Mouse (Mus musculus) hindbrain, embryonic 14.5 days (tissue): ENCODE results near the gene Cacna2d2. TPM values are rescaled to one million over a fixed set of nuclear protein-coding genes. Genes with fewer than 3 reads are reported as not detected.

ENCODE experiments used
- ATAC-seq: fragments of 200-750 bp; cut with Nextera tagmentation; 2 replicates; pipeline ENCODE4 v1.8.0; 2017; ENCODE audit warnings: moderate number of reproducible peaks, mild to moderate bottlenecking, moderate TSS enrichment, moderate library complexity; ENCODE audit not compliant: low FRiP score
- DNase-seq: peaks from one replicate; pipeline ENCODE4 v3.0.0-alpha.2; 2015; ENCODE audit warnings: low spot score
- H3K27ac ChIP-seq: fragments of 300-500 bp; sonication (generic); 2 replicates; pipeline ENCODE4 v1.5.1; 2014; ENCODE audit warnings: mild to moderate bottlenecking, moderate library complexity
- H3K27me3 ChIP-seq: fragments of 300-500 bp; sonication (generic); 2 replicates; pipeline ENCODE4 v1.6.1; 2014; ENCODE audit warnings: mild to moderate bottlenecking, low read length, mixed read lengths; ENCODE audit not compliant: control insufficient read depth, insufficient read depth
- H3K36me3 ChIP-seq: fragments of 300-500 bp; sonication (generic); replicated peaks from 2 replicates; pipeline ENCODE4 v1.6.1; 2014; ENCODE audit not compliant: control insufficient read depth, insufficient read depth
- H3K4me1 ChIP-seq: fragments of 300-500 bp; sonication (generic); replicated peaks from 2 replicates; pipeline ENCODE4 v1.6.1; 2014; ENCODE audit warnings: antibody characterized with exemption, low read length, mixed read lengths; ENCODE audit not compliant: control insufficient read depth, insufficient read depth
- H3K4me2 ChIP-seq: fragments of 300-500 bp; sonication (generic); replicated peaks from 2 replicates; pipeline ENCODE4 v1.6.1; 2014; ENCODE audit warnings: mild to moderate bottlenecking, moderate library complexity
- H3K4me3 ChIP-seq: fragments of 300-500 bp; sonication (generic); replicated peaks from 2 replicates; pipeline ENCODE4 v1.5.1; 2014; ENCODE audit warnings: mild to moderate bottlenecking, low read length
- H3K9ac ChIP-seq: fragments of 300-500 bp; sonication (generic); 2 replicates; pipeline ENCODE4 v1.6.1; 2014
- H3K9me3 ChIP-seq: fragments of 300-500 bp; sonication (generic); 2 replicates; pipeline ENCODE4 v1.6.1; 2016; ENCODE audit warnings: low read length; ENCODE audit not compliant: control insufficient read depth
- WGBS: fragments of 180-500 bp; shearing (Covaris S2); extraction: QIAGEN DNeasy Blood & Tissue Kit; methylation state at CpG from one replicate; pipeline ENCODE4 v1.1.7; 2014; 5-methylcytosine and 5-hydroxymethylcytosine counted together
- polyA plus RNA-seq: library from polyadenylated mRNA; unstranded; fragments of >200 nt; fragmentation: Nextera tagmentation; extraction: Ambion mirVana; gene quantifications from 2 replicates; pipeline ENCODE4 v1.2.1, GENCODE M21; 2014

Cacna2d2 gene
- polyA plus RNA-seq: 6.8 and 7.7 TPM in 2 replicates

DNA sequence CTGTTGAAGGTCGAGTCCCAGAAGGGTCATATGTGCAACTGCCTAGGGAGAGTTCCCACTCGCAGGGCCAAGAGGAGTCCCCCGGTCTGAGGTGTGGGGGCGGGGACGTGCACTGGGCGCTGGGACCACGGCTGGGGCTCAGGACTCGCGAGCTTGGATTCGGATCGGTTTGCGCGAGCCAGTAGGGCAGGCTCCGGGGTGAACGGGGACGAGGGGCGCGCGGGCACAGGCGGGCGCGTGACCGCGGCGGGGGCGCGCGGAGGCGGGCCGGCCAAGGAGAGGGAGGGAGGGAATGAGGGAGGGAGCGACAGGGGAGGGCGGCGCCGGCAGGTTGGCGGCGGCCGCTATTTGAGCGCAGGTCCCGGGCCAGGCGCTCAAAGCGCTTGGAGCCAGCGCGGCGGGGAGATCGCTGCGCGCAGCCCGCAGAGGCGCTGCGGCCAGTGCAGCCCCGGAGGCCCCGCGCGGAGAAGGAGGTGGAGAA is at the start of gene Cacna2d2:
Gene Cacna2d2 (plus strand): TSS at position 122 of the 481 bp plus-strand sequence.
- under 1% methylated on average over 43 of the region's 54 CpGs for WGBS
- Histone ChIP-seq H3K36me3 (no peaks in the 10 kb centered on the region), H3K4me1 (peaks cover 25% of the 10 kb centered on the region)

DNA sequence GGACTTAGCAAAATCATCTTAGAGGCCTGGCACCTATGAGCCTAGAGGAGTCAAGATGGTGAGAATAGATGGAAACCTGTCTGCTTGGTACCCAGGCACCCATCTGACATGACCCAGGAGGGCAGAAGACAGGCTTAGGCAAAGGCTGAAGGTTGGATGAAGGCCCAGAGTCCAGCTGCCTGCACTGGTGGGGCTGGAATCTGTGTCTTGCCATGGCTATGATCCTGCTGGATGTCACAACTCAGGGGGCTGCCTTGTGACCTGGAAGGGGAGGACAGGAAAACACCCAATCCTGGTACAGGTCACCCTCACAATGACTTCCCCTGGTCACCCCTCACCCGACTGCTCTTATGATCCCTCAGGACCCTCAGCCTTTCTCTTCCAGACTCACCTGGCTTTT is 44.6 kb upstream of the Cacna2d2 start:
- WGBS: 88% methylated on average over 1 of the region's 1 CpGs

More for the DNA sequence above, at the start of gene Cacna2d2:
- Histone ChIP-seq H3K9ac (peak within 1 kb of the TSS; percentile 77), H3K4me3 (peak within 1 kb of the TSS; percentile 84), H3K9me3 (no peaks in the 10 kb centered on the region), H3K27me3 (no peaks in the 10 kb centered on the region), H3K4me2 (peak within 1 kb of the TSS; percentile 74), H3K27ac (peak within 1 kb of the TSS; percentile 76)
- DNase-seq (peak; percentile 77), ATAC-seq (peak; percentile 74)

DNA sequence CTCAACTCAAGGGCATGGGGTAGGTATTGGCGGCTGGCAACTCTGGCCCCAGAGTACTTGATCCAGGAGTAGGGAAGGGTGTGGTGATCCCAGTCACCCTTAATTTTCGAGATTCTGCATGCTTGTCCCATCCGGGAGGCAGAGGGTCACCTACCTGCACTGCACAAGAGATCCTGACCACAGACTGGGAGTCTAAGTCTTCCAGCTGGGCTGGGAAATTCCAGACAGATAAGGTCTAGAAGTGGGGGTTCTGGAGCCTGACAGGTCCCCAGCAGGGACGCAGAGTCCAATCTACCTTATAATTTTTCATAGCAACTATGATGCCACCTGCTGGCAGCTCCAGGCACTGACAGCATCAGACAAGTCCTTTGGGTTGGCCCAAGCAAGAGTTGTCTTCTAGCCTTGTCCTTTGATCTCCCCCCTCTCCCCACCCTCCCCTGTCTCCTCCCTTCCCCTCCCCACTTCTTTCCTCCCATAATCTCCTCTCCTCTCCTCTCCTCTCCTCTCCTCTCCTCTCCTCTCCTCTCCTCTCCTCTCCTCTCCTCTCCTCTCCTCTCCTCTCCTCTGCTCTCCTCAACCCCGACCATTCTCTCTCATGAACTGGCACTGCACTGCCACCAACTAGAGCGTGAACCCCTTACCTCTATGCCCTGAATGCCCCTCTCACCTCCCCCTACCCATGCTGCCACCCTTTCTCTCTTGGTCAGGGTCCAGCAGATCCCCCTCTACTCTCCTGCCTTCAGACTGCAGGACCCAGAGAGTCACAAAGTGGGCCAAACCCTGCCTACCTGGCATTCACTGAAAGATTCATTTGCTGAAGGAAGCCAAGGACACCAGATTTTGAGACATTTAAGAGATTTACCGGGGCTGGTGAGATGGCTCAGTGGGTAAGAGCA is 43.3 kb upstream of the Cacna2d2 start:
- Histone ChIP-seq H3K27me3 (no peaks in the 10 kb centered on the region), H3K27ac (no peak overlapping the region), H3K4me2 (no peak overlapping the region), H3K36me3 (no peaks in the 10 kb centered on the region), H3K4me1 (peaks cover 5% of the 10 kb centered on the region; the same call in 1 of the 2 replicates), H3K4me3 (no peak overlapping the region), H3K9me3 (no peaks in the 10 kb centered on the region), H3K9ac (no peak overlapping the region)
- DNase-seq (peak; percentile 82), ATAC-seq (no peak)
- WGBS: 47% methylated on average over 7 of the region's 7 CpGs

More for the DNA sequence above, 44.6 kb upstream of the Cacna2d2 start:
- Histone ChIP-seq H3K4me3 (no peak overlapping the region), H3K4me1 (no peaks in the 10 kb centered on the region), H3K9ac (no peak overlapping the region), H3K36me3 (no peaks in the 10 kb centered on the region), H3K9me3 (no peaks in the 10 kb centered on the region), H3K27me3 (no peaks in the 10 kb centered on the region), H3K27ac (no peak overlapping the region), H3K4me2 (no peak overlapping the region)
- no peak for ATAC-seq
- DNase-seq: no peak

DNA sequence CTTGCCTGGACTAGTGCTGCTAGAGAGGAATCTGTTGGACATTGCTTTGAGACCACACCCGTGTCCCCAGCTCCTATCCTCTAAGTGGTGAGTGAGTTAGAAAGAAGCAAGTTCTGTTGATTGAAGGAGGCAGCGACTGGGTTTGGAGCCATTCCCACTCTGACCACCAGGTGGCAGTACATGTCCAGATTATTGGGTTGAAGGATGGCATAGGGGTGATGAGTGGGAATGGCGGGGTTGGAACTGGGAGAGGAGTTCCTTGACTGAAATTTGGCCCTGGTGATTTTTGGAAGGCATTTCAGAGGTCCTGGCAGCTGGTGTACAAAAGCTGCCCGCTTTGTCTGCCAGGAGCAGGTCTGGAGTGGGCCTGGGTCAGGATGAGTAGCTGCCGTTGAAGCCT is 41.8 kb upstream of the Cacna2d2 start:
- peaks cover 10% of the 10 kb centered on the region for H3K4me1 ChIP-seq
- peak; percentile 47; the same call in 1 of the 2 replicates for ATAC-seq
- no peak overlapping the region for H3K4me2 ChIP-seq
- H3K27me3 ChIP-seq: no peaks in the 10 kb centered on the region
- H3K36me3 ChIP-seq: no peaks in the 10 kb centered on the region
- no peak overlapping the region for H3K9ac ChIP-seq
- peak; percentile 89 for DNase-seq
- WGBS: 18% methylated on average over 5 of the region's 5 CpGs
- H3K9me3 ChIP-seq: no peaks in the 10 kb centered on the region
- no peak overlapping the region for H3K27ac ChIP-seq
- no peak overlapping the region for H3K4me3 ChIP-seq

DNA sequence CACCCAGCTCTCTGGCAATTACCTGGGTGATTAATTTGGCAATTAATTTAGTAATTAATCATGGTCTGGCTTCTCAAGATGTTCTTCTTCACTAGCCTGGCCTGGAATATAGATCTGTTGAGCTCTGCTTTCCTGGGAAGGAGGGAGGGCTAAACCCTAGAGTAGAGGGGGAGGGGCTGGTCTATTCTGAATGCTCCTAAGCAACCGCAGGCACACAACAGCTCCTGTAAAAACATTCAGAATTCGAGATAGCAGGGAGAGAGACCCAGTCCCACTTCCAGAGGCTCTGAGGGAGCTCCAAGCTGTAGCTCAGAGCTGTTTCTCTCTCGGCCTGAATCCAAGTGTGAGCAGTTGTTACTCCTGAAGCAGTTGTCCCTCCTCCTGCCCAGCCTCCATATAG is 38.4 kb upstream of the Cacna2d2 start:
- no peaks in the 10 kb centered on the region for H3K27me3 ChIP-seq
- no peak overlapping the region for H3K9ac ChIP-seq
- 13% methylated on average over 3 of the region's 3 CpGs for WGBS
- ATAC-seq: 0 out of 2 replicates have a peak, but pooled peaks have one; percentile 9
- H3K4me2 ChIP-seq: no peak overlapping the region
- H3K4me3 ChIP-seq: no peak overlapping the region
- H3K4me1 ChIP-seq: peaks cover 10% of the 10 kb centered on the region
- H3K27ac ChIP-seq: no peak overlapping the region
- no peak for DNase-seq
- no peaks in the 10 kb centered on the region for H3K36me3 ChIP-seq
- H3K9me3 ChIP-seq: no peaks in the 10 kb centered on the region

DNA sequence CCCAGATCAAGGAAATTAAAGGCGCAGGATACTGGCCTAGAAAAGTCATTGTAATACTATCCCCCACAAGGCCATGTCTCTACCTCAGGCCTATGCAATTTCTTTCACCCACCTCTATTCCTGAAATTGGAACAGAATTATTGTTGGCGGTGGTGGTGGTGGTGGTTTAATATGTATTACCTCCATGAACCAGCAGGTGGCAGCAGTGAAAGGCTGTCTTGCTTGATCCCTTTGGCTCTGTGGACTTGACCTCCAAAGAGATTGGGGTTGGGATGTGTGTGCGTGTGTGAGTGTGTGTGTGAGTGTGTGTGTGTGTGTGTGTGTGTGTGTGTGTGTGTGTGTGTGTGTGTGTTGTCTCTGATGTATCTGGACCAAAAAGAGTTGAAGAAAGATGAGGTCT is 32.8 kb upstream of the Cacna2d2 start:
- 9% methylated on average over 3 of the region's 3 CpGs for WGBS
- no peaks in the 10 kb centered on the region for H3K36me3 ChIP-seq
- no peak overlapping the region for H3K4me2 ChIP-seq
- DNase-seq: peak; percentile 85
- H3K4me3 ChIP-seq: no peak overlapping the region
- H3K27ac ChIP-seq: no peak overlapping the region
- H3K4me1 ChIP-seq: peaks cover 17% of the 10 kb centered on the region; the same call in 1 of the 2 replicates
- no peaks in the 10 kb centered on the region for H3K27me3 ChIP-seq
- ATAC-seq: no peak
- H3K9me3 ChIP-seq: no peaks in the 10 kb centered on the region
- H3K9ac ChIP-seq: no peak overlapping the region

DNA sequence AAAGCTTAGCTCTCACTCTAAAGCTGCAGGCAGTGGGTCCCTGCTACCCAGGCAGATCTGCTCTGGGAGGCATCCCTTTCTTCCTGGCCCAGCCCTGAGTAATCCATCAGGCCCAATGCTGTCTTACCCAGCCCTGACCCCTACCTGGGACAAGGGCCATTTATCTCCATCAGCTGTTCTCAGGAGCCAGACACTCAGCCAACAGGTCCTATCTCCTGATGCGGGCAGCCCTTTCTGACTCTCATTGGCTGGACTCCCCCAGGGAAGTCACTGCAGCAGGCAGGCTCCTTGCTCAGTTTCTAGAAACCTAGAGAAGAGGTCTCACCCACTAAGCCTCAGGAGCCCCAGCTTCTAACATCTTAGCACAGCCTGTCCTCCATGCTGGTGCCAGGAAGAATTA is 31.1 kb upstream of the Cacna2d2 start:
- Histone ChIP-seq H3K9ac (no peak overlapping the region), H3K4me2 (no peak overlapping the region), H3K36me3 (no peaks in the 10 kb centered on the region), H3K27me3 (no peaks in the 10 kb centered on the region), H3K9me3 (no peaks in the 10 kb centered on the region), H3K4me1 (peaks cover 17% of the 10 kb centered on the region; the same call in 1 of the 2 replicates), H3K27ac (no peak overlapping the region), H3K4me3 (no peak overlapping the region)
- 55% methylated on average over 1 of the region's 1 CpGs for WGBS
- no peak for ATAC-seq
- no peak for DNase-seq

DNA sequence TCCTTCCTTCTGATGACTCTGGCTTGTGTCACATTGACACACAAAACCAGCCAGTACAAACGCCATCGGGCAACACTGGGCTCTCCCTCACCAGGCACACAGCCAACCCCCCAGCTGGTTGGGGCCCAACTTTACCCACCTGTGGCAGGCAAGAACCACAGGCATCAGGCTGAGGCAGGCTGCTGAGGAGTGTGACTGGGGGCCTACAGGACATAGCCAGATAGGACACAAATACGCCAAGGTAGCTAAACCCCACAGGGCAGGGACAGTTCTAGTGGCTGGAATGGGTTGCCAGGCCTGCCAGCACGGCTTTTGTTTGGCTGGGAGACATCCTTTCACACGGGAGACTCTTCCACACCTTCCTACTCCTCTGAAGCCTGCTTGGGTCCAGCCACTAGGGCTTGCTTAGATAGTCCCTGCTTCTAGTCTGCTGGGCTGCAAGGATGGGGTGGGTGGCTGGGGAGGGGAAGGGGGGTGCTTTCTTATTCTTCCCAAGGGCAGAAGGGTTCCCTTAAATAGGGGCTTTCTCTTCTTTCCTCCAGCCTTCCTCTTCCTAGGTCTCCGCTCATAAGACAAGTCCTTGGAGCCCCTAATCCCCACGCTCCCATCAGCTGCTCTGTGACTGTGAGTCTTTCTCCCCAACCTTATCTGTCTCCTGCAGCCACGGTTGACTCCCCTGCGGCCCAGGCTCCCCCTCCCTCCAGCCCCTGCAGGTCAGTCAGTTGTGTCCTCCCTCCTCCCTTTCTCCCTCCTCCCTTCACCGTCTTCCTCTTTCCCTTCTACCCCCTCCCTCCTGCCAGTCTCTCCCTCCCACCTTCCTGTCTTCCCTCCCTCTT is 29.9 kb upstream of the Cacna2d2 start:
- DNase-seq (no peak), ATAC-seq (peak; percentile 55; the same call in 1 of the 2 replicates)
- H3K9me3 ChIP-seq: no peaks in the 10 kb centered on the region
- no peak overlapping the region; the same call in 1 of the 2 replicates for H3K4me2 ChIP-seq
- 38% methylated on average over 10 of the region's 10 CpGs for whole genome bisulfite sequencing
- no peaks in the 10 kb centered on the region for H3K27me3 ChIP-seq
- H3K27ac ChIP-seq: peak overlapping the region; percentile 54
- H3K4me1 ChIP-seq: peaks cover 17% of the 10 kb centered on the region
- no peak overlapping the region for H3K9ac ChIP-seq
- H3K4me3 ChIP-seq: no peak overlapping the region
- no peaks in the 10 kb centered on the region for H3K36me3 ChIP-seq

DNA sequence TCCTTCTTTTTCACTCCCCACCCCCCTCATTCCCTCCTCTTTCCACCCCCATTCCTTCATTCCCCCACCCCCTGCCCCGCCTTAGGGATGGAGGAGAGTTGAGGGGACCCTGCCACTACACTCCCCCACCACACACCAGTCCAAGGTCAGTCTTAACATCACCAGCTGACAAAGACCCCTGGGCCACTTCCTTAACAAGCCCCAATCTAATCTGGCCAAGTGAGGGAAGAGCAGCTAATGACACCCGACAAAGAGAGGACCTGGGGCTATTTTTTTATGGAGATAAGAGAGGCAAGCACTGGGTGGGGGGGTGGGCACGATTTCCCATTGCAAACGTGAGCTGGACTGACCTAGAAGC is 29.3 kb upstream of the Cacna2d2 start:
- Histone ChIP-seq H3K9me3 (no peaks in the 10 kb centered on the region), H3K36me3 (no peaks in the 10 kb centered on the region), H3K27ac (peak overlapping the region; percentile 54), H3K27me3 (no peaks in the 10 kb centered on the region), H3K4me3 (no peak overlapping the region), H3K4me2 (no peak overlapping the region), H3K9ac (no peak overlapping the region), H3K4me1 (peaks cover 23% of the 10 kb centered on the region)
- DNase-seq (no peak), ATAC-seq (no peak)
- WGBS: 18% methylated on average over 4 of the region's 4 CpGs
